Mouse (Mus musculus) gonadal fat pad, adult 2 months (tissue): ENCODE measurements at regions not wholly inside any gene's neighbourhood (a gene's known extent, or its start where the extent isn't known, plus 50 kb on each side); places are given as distances from the start of the nearest gene placed in this dataset.

Source experiments
- DNase-seq: peaks from one replicate; pipeline ENCODE4 v3.0.0-alpha.2; 2012; ENCODE audit warnings: low read depth

DNA sequence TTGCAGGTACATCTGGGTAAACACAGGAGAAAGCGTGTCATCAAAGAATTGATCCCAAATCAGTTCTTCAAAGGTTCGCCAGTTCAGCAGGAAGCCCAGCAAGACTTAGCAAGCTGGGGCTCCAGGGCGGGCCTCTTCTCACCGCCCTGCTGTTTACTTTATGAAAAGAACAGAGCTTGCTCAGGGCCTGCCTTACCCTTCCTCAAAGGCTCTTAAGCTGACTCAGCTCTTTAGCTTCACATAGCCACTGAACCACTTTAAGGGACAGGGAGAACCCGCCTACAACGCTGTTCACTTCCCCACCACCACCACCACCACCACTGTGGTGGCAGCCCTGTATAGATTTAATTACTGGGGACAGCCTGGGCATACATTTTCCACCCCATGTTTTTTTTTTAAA, 148.5 kb downstream of the Clic5 start:
- DNase-seq: no peak

DNA sequence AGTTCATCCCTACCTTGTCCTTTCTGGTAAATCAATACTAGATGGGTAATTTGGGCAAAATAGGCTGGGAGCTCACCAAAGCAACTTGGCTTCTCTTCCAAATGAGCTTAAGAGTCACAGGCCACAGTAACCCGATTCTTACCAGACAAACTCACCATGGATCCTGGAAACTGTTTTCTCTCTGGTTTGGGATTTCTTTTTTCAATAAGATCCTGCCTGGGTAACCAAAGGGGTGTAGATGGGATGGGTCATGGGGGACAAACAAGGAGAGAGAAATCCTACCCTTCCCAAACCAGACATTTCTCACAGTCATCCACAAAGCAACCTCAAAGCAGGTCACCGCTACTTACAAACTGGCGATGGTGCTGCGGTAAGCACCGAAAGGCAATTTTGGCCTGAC, 148.9 kb downstream of the Clic5 start:
- DNase-seq: no peak

DNA sequence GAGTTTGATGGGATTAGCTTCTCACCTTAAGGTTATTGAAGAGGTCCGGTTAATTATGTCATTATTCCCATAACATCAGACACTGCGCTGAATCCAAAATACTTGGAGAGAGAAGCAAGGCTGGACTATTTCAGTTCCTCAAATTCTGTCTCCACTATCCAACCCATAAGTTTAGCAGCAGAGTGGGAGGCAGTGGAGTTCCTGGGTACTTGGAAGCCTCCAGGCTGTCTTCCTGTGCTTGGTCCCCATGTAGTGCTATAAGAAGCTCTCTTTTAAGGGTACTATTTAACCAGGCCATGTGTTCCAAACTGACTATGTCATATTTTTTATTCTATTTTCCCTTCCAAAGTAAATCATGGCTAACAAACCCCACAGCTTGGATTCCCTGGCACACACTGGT, 156.2 kb downstream of the Clic5 start:
- no peak for DNase-seq

DNA sequence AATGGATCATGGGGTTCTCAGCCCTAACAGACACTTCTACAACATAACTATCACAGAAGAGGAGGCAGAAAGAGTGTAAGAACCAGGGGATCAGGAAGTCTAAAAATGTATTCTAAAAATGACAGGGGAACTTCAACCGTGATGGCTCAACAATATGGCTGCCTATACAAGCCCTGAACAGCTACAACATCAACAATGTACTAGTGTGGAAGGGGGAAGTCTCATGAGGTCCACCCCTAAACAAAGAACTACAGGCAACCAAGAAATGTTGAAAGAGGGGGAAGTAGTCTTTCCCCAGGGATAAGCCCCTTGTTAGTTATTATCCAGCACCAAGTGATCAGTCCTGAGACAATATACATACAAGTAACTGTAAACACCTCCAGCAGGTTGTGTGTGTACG, 157.0 kb downstream of the Clic5 start:
- no peak for DNase-seq

DNA sequence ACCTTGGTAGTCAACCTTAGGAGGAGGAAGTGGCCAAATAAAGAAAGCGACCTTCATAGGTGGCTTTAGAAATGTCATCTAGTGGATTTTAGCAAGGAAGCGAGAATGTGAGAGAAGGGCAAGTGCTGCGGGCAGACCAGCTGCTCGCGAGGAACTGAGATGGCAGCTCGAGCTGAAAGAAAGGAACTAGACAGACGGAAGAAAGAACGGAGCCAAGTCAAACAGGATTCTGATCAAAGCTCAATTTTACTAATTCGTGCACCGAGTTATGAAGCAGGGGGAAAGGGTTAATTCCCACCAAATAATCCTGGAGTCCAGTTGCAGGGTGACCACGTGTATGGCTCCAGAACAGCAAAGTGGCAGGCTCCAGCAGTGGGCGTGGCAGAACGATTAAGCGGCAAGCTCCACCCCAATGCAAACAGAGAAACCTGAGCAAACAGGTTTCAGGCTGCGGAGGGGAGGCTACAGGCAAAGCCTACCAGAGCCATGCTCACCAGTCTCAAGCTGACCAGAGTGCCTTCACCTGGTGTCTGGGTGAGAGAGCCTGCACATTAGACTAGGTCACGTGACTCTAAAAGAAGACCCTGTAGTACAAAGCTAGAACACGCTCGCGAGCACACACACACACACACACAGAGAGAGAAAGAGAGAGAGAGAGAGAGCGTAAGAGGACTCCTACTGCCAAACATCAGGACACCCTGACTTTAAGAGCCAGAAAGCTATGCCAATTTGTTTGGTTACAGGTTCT, 162.0 kb downstream of the Clic5 start:
- DNase-seq: no peak

DNA sequence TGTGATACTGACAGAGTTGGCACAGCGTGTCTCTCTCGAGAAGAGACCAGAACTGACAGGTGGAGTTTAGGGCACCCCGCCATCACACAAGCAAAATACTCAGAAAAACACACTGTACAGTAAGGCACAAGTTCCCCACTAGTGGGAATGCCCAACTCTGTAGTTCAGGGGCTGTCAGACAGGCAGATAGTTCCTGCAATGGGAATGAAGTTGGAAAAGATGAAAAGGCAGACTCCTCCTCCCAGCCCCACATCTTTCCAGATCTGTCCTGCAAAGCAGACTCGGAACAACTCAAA, 162.5 kb downstream of the Clic5 start:
- DNase-seq: no peak

DNA sequence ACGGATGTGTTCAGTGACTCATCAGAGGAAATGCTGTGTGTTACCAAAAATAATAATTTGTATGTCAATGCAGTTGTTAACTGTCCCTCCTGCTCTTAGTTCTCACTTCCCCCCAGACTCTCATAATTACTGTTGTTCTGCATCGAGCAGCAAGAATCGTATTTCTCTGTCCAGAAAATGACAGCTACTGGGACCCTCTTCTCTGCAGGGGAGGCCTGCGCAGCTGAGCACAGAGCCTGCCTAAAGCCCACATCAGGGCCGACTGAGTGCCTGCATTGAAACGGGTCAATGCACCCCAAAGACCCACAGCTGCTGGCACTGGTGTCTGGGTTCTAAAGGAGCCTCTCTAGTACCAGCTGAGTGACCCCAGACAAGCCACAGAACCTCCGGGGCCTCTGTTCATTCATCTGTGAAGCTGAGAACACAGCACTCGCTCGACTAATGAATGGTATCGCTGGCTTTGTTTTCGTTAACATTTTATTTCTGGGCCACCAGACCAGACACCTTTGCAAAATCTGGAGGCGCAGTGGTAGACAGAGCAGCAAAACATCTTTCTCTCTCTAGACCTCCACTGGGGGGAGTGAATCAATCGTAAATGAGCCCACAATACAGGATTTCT, 163.2 kb downstream of the Clic5 start:
- DNase-seq: no peak

DNA sequence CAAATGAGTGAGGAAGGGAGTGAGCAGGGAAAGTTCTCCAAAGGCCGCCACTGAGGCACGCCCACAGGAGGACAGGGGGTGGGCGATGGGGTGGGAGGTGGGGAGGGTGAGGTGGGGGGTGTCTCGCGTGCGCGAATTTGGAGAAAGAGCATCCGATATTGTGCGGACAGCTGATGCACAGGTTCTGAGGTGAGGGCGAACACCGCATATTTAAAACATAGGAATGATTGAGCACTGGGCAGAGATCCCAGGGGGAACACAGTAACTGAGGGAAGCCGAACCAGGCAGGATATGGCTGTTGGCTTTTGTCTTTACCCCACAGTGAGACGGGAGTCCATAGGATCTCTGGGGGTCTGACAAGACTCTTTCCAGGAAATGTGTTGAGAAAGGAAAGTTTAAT, 163.8 kb downstream of the Clic5 start:
- DNase-seq: no peak

DNA sequence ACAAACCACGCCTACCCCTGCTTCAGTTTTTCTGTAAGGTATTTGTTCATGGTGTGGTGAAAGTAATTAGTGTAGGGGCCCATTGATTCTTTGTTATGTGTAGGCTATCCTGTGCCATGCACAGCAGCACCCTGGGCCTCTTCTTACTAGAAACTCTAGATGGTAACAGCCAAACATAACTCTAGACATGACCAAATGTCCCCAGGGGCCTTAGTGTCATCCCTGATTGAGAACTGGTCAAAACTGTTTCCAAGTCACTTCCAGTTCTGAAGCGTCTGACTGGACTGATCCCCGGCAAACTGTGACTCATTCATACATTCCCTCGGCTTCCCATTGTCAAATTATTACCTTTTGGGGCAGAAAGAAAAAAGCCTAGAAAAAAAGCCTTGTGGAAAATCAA, 174.7 kb downstream of the Clic5 start:
- DNase-seq: no peak

DNA sequence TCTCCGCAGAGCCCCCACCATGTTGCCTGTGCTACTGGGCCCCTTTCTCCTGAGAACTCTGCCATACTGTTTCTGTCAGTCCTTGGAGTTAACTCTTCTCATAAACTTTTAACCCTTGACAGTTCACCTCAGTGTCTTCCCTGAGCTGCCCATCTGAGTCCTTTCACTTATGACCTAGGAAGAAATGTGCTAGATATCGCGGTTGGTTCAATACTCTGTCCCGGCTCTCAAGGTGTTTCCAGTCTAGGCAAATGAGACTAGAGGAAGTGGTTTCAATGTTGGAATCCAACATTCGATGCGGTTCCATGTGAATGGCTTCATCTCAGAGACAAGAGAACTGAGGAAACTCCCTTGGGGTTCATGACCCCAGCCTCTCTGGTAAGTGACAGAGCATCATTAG, 176.1 kb downstream of the Clic5 start:
- no peak for DNase-seq

DNA sequence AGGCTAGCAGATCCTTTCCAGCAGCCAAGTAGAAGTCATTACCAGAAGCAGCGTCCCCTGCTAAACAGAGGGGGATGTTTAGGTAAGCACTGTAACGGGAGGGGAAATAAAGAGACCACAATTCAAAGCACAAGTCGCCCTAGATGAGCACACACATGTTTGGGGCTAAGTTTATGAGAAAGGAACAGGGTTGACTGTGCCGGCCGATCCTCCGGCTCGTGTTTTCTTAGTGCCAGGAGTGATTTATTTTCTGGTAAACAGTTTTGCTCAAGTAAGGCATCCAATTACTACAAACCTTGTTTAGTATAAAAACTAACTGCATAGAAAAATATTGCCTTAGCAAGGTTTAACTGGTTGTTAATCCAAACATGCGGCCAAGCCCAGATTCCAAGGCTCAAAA, 178.1 kb downstream of the Clic5 start:
- no peak for DNase-seq

DNA sequence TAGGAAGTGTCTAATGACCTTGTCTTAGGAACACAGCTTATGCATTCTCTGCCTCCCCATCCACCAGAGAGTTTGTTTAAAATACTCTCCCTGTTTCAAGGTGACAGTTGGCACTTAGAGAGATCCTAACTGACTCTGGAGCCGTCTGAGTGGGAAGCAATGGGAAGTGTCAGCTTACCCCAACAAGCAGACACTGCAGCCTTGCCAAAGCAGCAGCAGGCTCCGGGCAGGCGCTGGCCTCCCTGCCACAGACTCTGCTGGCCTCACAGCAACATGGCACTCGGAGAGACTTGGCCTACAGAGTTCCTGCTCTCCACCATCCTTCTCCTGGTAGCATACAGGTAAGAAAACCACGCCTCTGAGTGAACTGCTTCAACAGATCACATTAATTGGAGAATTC, 179.2 kb downstream of the Clic5 start:
- no peak for DNase-seq

DNA sequence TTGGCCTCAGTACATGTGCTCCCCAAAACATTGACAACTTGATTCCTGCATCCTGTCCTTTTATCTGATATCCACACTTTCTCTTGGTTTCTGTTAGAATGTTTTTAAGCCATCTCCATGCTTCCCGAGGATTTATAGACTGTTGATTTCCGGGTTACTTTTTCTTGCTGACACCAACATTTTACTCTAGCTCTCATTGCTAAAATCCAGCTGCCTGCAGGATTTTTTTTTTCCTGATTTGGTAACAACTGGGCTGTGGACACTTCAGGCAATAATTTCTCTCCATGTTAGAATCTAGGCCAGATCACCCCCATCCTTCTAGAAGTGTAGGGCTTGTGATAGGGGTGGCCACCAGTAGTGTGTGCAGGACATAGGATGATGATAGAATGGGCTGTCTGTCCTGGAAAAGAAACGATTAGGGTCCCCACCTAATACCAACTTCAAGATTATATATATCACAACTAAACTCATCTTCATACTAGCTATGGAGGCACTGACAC, 182.6 kb downstream of the Clic5 start:
- DNase-seq: no peak

DNA sequence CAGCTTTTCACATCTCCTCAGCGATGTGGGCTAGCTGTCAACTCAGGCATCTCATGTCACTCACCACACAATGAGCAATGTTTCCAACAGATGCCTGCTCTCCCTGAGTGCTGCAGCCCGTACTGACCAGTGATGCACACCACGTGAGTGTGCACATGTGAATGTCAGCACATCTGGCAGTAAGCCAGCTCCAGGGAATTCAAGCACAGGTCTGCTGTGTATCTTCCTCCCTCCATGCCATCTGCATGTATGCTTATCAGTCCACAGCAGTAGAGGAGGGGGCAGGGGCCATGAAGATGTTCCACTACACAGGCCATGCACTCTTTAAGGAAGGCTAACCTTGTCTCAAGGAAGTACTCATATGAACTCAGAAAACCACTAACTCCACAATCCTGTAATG, 183.2 kb downstream of the Clic5 start:
- no peak for DNase-seq

DNA sequence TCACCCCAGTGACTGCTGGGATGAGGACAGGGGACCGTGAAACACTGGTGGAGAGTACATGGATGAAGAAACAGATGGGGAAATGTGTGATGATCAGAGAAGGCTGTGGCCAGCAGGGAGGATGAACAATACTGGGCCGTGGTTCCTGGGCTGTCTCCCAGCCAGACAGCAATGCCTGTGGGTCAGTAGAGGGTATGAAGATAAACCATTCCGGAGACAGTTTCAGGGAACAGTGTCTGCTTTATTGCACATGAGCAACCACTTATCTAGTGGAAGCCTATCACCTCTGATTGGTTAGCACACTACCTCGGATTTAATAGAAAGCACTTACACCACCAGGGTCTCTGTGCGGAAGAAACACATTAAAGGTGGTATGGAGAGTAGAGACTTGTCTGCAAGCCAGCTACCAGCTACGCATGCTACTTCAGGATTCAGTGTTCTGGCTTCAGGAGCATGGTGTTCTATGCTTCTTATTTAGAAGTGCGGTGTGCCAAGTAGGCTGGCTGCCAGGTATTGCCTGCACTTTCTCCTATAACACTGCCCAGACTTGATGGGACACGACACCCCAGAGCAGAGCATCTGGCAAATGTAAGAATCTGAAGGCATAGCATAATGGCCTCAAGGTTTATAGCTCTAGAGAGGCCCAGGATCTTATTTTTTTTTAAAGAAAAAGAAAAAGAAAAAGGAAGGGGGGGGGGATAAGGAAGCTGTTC, 185.5 kb downstream of the Clic5 start:
- DNase-seq: peak; percentile 83

DNA sequence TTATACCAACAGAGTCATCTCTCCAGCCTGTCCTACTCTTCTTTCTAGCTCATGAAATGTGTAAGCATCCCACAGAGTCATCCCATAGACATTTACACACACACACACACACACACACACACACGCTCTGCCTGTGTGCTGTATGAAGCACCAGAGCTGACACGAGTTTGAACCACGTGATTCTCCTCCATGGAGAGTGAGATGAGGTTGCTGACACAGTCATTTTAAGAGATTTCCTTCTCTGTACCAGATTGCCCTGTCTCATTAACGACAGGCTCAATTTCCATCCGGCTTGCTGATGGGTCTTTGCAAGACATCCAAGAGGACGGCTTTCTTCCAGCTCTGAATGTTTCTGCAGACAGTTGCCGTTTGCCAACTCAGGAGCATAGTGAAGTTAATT, 190.0 kb downstream of the Clic5 start:
- DNase-seq: no peak

DNA sequence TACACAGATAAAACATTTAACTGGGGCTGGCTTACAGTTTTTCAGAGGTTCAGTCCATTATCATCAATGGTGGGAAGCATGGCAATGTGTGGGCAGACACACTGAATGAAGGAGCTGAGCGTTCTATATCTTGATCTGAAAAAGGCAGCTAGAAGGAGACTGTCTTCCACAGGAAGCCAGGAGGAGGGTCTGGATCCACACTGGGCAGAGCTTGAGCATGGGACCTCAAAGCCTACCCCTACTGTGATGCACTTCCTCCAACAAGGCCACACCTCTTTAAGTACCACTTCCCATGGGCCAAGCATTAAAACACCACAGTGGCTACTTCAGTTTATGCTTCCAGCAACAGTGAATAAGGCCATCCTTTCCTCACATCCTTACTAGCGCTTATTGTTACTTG, 200.5 kb downstream of the Clic5 start:
- no peak for DNase-seq

DNA sequence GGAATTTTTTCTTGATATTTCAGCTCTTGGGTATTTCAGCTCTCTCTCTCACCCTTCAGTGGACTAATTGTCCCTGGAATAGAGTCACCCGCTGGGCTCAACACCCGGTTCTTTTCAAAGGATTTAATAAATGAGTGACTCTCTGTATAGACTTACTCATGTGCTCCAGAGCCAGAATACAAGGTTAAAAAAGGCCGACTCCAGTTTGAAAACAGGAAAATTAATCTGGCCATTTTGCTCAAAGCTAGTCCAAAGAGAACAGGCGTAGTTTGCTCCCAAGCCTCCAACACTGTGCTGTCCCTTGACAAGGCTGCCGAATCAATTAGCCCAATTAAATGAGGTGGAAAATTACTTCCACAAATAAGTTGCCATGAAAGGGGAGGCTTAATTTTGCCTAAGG, 209.4 kb downstream of the Clic5 start:
- no peak for DNase-seq

DNA sequence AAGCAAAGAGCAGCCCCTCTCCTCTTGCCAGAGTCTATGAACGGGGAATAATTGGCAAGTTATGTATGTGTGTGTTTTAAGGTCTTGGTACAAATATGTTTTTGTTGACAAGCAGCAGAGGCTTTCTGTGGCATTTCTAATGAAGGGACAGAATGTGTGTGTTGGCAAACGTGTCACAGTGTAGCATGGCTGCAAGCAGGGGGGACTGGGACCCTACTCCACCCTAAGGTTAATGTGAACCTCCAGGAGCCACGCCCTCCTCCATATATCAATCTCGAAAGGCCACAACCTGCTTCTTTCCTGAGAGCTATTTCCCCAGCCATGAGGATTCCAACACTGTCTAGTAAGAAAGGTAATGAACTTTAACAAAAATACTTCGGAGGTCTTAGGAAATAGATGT, 209.8 kb downstream of the Clic5 start:
- DNase-seq: no peak

DNA sequence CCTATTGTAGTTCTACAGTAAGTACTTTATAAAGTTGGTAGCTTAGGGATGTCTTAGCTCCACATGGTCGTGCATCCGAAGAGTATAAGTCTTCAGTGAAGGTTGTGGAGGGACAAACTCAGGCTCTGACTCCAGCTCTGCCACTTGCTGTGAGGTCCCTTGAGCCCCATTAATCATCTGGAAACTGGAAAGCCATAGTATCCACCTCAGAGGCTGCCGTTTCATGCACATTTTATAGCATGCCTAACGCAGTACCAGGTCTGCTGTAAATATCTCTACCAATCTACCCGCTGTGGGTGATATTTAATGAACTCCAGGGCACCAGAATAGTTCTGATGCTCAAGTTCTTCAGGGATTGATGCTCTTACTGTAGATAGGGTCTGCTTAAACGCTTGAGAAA, 216.5 kb downstream of the Clic5 start:
- DNase-seq: no peak

DNA sequence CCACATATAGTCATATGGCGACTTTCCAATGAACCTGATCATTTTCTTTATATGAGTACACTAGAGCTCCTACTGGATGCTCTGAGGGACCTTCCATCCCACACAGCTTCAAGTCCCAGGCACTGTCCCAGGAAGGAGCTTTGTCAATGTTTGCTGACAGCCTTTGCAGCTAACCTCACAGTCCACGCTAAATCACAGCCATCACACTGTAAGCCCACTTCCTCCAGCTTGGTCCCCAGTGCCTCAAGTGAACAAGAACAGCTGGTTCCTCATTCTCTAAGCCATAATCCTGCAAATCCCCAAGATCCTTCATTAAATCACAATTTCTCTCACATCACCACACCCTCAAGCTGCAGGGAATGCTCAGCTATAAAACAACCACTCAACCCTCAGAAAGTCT, 222.6 kb downstream of the Clic5 start:
- no peak for DNase-seq

DNA sequence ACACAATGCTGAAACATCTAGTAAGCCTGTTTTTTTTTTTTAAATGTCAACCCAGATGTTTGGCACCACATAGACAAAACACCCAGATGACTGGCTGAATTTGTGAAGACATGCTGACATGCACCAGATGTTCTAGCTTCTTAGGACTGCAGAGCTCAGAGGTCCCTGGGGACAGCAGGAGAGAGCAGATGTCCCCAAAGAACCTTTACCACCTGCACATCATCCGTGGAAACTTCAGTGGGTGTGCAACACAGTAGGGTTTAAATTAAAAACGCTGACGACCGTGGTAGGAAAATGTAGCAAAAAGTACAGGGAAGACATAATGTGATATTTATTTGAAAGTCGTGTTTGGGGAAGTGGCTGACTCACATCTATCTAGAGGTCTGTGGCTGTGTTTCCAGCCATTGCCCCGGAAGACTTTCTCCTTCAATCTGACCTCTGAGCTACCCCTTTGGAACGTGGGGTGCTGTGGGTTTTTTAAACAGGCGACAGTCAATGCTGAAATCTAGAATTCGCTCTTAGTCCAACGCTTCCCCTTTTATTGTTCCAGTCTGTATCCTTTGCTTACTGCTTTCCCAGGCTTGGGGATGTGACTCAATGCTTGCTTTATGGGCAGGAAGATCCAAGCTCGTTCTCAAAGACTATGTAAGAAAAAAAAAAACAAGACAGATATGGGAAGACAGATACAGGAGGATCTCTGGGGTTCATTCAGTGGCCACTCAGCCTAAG, 230.5 kb downstream of the Clic5 start:
- no peak for DNase-seq

DNA sequence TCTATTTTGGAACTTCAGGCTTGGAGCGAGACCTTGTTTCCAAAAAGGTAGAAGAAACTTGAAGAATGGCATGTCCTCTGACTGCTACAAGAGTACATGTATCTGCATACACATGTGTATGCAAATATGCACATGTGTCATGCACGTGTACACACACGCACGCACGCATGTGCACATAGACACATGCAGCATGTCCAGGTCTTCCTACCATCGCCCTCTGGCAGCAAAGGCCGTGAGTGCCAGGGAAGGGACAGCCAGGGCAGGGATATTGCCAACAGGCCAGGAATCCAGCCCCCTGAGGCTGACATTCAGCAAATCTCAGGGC, 231.0 kb downstream of the Clic5 start:
- no peak for DNase-seq
